Mouse (Mus musculus): Measurements from ENCODE around the gene Pnkd. TPM values are rescaled to one million over a fixed set of nuclear protein-coding genes. Genes with fewer than 3 reads are reported as not detected.
A peak's percentile ranks its signal among the peaks of the same experiment; 100 is the strongest.

Gene Pnkd
- total and polyA plus RNA-seq, 3 experiments = 45.5 to 318 (median 154) TPM

DNA sequence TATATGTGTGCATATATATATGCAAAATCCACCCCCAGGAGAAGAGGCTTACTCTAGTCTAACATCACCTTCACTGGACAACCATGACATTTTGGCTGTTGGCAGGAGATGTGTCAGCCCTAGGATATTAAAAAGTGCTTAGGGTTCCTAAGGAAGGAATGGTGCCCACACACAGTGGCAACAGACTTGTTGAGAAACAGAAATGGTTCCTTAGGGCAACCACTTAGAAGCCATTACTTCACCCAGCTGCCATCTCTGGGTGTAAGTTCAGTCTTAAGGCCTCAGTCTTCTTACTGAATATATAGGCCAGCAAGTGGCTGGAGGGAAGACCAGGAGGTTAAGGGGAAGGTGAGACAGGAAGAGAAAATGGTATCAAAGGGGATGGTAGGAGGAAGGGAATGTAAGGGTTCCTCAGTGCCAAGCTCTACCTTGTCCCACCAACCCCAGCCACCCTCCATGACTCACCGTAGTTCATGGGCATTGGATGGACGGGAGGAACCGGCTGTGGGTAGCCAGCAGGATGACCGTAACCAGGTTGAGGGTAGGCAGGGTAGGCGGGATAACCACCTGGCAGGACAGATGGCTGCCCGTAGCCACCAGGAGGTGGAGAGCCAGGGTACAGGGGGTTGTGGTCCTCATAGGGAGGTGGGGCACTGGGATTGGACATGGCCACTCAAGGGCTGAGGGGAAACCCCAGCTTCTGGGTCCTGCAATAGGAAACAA, 10.2 kb downstream of the Pnkd start:
- Histone ChIP-seq H3K79me2 (replicated peaks; ENCODE audit: control insufficient read depth, extremely low read depth, insufficient read depth, poor library complexity, severe bottlenecking) (peaks cover 27% of the 10 kb centered on the region), H3K9me3 (replicated peaks; ENCODE audit: low read length) (no peaks in the 10 kb centered on the region), H3K36me3 (replicated peaks in 1 of 2; ENCODE audit: control insufficient read depth in 1 of 2, insufficient read depth in 1 of 2, low read length in 1 of 2) (peaks cover 42 to 93% of the 10 kb centered on the region in 2 experiments), H3K27me3 (replicated peaks) (no peaks in the 10 kb centered on the region), H3K4me1 (ENCODE audit: control insufficient read depth in 1 of 2, insufficient read depth in 2 of 2) (peaks cover 26 to 73% of the 10 kb centered on the region in 2 experiments), H3K4me3 (replicated peaks in 1 of 3; ENCODE audit: low read depth in 2 of 3, low read length in 2 of 3, poor library complexity in 1 of 3) (peak overlapping the region in 1 of 3 experiments; percentile 25), H3K27ac (ENCODE audit: insufficient read depth, low read depth) (peak overlapping the region; percentile 86), H3K9ac (ENCODE audit: insufficient read depth, low read depth) (no peak overlapping the region), H3K4me2 (ENCODE audit: insufficient read depth, low read depth, poor library complexity, severe bottlenecking) (no peak overlapping the region)
- dilution Hi-C loops (cut with MboI; ENCODE audit: extremely low pct_ligation_motif_present, extremely low pct_unique_long_range_greater_than_20kb, low sequenced_read_pairs) (no loop called here), in situ Hi-C loops (cut with MboI; ENCODE audit: low pct_ligation_motif_present, low pct_unique_long_range_greater_than_20kb, low sequenced_read_pairs) (no loop called here)
- TF ChIP-seq MXI1 (IDR thresholded peaks at IDR 0.05; ENCODE audit: low read depth, low read length) (no peak), ETS1 (conservative IDR thresholded peaks at IDR 0.05; ENCODE audit: low read depth, low read length) (no peak), BHLHE40 (IDR thresholded peaks at IDR 0.05; ENCODE audit: low read depth, low read length) (no peak), GABPA (IDR thresholded peaks at IDR 0.05; ENCODE audit: insufficient replicate concordance, low read depth, low read length) (no peak), JUND (conservative IDR thresholded peaks at IDR 0.05; ENCODE audit: low read depth, low read length) (no peak)
- no peak for DNase-seq (ENCODE audit: extremely low read depth)

DNA sequence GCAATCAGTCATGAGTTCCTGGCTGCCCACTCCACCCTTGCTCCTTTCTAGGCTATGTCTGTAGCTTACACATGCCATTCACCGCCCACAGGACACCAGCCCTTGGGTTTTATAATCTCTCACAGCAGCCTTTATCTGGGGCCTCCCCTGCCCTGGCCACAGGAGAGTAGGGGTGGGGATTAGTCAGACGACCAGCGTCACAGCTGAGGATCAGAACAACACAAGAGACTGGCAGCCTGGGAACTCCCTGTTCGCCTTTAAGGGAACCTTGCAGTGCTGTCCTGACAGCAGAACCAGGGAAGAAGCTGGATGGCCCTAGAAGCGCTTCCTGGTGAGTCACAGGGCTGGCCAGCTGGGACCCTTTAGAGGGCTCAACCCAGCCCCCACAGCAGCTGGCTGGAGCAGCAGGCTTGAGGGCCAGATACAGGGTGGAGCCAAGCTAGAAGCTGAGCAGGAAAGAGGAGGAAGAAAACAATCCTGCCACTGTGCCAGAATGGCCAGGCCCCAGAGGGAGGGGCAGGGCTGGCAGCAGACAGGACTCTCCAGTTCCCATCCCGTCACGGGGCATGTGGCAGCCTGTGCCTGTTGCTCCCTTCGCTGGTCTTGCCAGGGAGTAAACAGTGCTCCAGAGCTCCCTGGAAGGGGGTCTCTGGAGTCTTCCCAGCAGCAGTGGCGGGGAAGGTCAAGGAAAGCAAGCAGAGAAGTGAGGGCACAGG, 10.9 kb downstream of the Pnkd start:
- H3K4me3 ChIP-seq (replicated peaks in 1 of 3; ENCODE audit: low read depth in 2 of 3, low read length in 2 of 3, poor library complexity in 1 of 3) = peak overlapping the region in 1 of 3 experiments; percentile 23
- in situ Hi-C loops (cut with MboI; ENCODE audit: low pct_ligation_motif_present, low pct_unique_long_range_greater_than_20kb, low sequenced_read_pairs) (no loop called here), dilution Hi-C loops (cut with MboI; ENCODE audit: extremely low pct_ligation_motif_present, extremely low pct_unique_long_range_greater_than_20kb, low sequenced_read_pairs) (no loop called here)
- no peaks in the 10 kb centered on the region for H3K9me3 ChIP-seq (replicated peaks; ENCODE audit: low read length)
- H3K9ac ChIP-seq (ENCODE audit: insufficient read depth, low read depth) = peak overlapping the region; percentile 26; the same call in 1 of the 2 replicates
- H3K27me3 ChIP-seq (replicated peaks) = no peaks in the 10 kb centered on the region
- peak; percentile 87 for DNase-seq (ENCODE audit: extremely low read depth)
- peaks cover 35 to 86% of the 10 kb centered on the region in 2 experiments for H3K36me3 ChIP-seq (replicated peaks in 1 of 2; ENCODE audit: control insufficient read depth in 1 of 2, insufficient read depth in 1 of 2, low read length in 1 of 2)
- peaks cover 29% of the 10 kb centered on the region for H3K79me2 ChIP-seq (replicated peaks; ENCODE audit: control insufficient read depth, extremely low read depth, insufficient read depth, poor library complexity, severe bottlenecking)
- peaks cover 28 to 71% of the 10 kb centered on the region in 2 experiments for H3K4me1 ChIP-seq (ENCODE audit: control insufficient read depth in 1 of 2, insufficient read depth in 2 of 2)
- peak overlapping the region; percentile 77 for H3K4me2 ChIP-seq (ENCODE audit: insufficient read depth, low read depth, poor library complexity, severe bottlenecking)
- peak overlapping the region; percentile 86 for H3K27ac ChIP-seq (ENCODE audit: insufficient read depth, low read depth)
- TF ChIP-seq MAZ (IDR thresholded peaks at IDR 0.05; ENCODE audit: low read depth, low read length) (peak; percentile 65), BHLHE40 (IDR thresholded peaks at IDR 0.05; ENCODE audit: low read depth, low read length) (peak; percentile 86), NRF1 (IDR thresholded peaks at IDR 0.05; ENCODE audit: low read depth, low read length) (0 out of 2 replicates have a peak, but pooled peaks have one; percentile 9), CTCF (conservative IDR thresholded peaks at IDR 0.05 in 1 of 2, IDR thresholded peaks at IDR 0.05 in 1 of 2; ENCODE audit: low read depth in 2 of 2, low read length in 2 of 2) (no peak), E2F4 (IDR thresholded peaks at IDR 0.05; ENCODE audit: insufficient replicate concordance, low read depth, low read length) (no peak), USF1 (IDR thresholded peaks at IDR 0.05; ENCODE audit: low read depth, low read length) (no peak), MAX (IDR thresholded peaks at IDR 0.05; ENCODE audit: low read length) (no peak; the same call in 1 of the 2 replicates), RAD21 (IDR thresholded peaks at IDR 0.05; ENCODE audit: low read depth, low read length) (no peak), POLR2A (IDR thresholded peaks at IDR 0.05; ENCODE audit: low read depth, low read length) (no peak), ZKSCAN1 (IDR thresholded peaks at IDR 0.05; ENCODE audit: borderline replicate concordance, low read depth, low read length) (no peak), PAX5 (IDR thresholded peaks at IDR 0.05; ENCODE audit: low read length) (no peak), JUN (IDR thresholded peaks at IDR 0.05; ENCODE audit: insufficient read depth, low read depth, low read length) (no peak), MAFK (IDR thresholded peaks at IDR 0.05; ENCODE audit: insufficient replicate concordance, low read length) (no peak), NELFE (IDR thresholded peaks at IDR 0.05; ENCODE audit: low read depth, low read length) (no peak), RCOR1 (conservative IDR thresholded peaks at IDR 0.05; ENCODE audit: low read depth, low read length) (no peak; the same call in 1 of the 2 replicates), ZNF384 (IDR thresholded peaks at IDR 0.05; ENCODE audit: low read depth, low read length) (no peak), MYC (IDR thresholded peaks at IDR 0.05; ENCODE audit: low read depth, low read length) (no peak), ELF1 (IDR thresholded peaks at IDR 0.05; ENCODE audit: low read depth, low read length) (peak; percentile 73), EP300 (IDR thresholded peaks at IDR 0.05; ENCODE audit: low read length) (no peak; the same call in 1 of the 2 replicates), MEF2A (IDR thresholded peaks at IDR 0.05; ENCODE audit: borderline replicate concordance, low read depth, low read length) (peak; percentile 30; the same call in 1 of the 2 replicates), HCFC1 (IDR thresholded peaks at IDR 0.05; ENCODE audit: low read depth, low read length) (no peak), CHD1 (IDR thresholded peaks at IDR 0.05; ENCODE audit: low read depth, low read length) (0 out of 2 replicates have a peak, but pooled peaks have one; percentile 55), TBP (conservative IDR thresholded peaks at IDR 0.05; ENCODE audit: low read depth, low read length) (no peak), MXI1 (IDR thresholded peaks at IDR 0.05; ENCODE audit: low read depth, low read length) (peak; percentile 61; the same call in 1 of the 2 replicates), JUND (conservative IDR thresholded peaks at IDR 0.05; ENCODE audit: low read depth, low read length) (no peak), TCF12 (IDR thresholded peaks at IDR 0.05; ENCODE audit: low read depth, low read length) (peak; percentile 65; the same call in 1 of the 2 replicates), UBTF (IDR thresholded peaks at IDR 0.05; ENCODE audit: low read depth, low read length) (no peak)
